ENCODE assay signal across 32 mouse cellular contexts in genomic region chr4:156099427-156099826, GRCm38 (mm10). TPM values are rescaled to one million over a fixed set of nuclear protein-coding genes. Genes with fewer than 3 reads are reported as not detected.
"Had no signal": no experiment of that assay in that cellular context is flagged by ENCODE, and none has a peak within 500 bp of the region (broad histone marks: within the 10 kb centered on the region; RNA-seq: fewer than 3 reads in every experiment).

No protein-coding gene starts in this region.

- H3K4me1 ChIP-seq: embryonic facial prominence, embryonic 12.5 days; embryonic facial prominence, embryonic 13.5 days; embryonic facial prominence, embryonic 15.5 days; forebrain, embryonic 12.5 days; forebrain, embryonic 13.5 days; forebrain, embryonic 15.5 days had no signal

- H3K9ac ChIP-seq: embryonic facial prominence, embryonic 12.5 days; embryonic facial prominence, embryonic 13.5 days; embryonic facial prominence, embryonic 15.5 days; forebrain, embryonic 12.5 days; forebrain, embryonic 13.5 days; forebrain, embryonic 15.5 days; forebrain, postnatal 0 days had no signal

- H3K9me3 ChIP-seq: embryonic facial prominence, embryonic 10.5 days; embryonic facial prominence, embryonic 12.5 days; embryonic facial prominence, embryonic 13.5 days; embryonic facial prominence, embryonic 15.5 days; forebrain, embryonic 10.5 days; forebrain, embryonic 12.5 days; forebrain, embryonic 13.5 days; forebrain, embryonic 15.5 days; heart, embryonic 10.5 days had no signal

- H3K27ac ChIP-seq: embryonic facial prominence, embryonic 10.5 days; embryonic facial prominence, embryonic 12.5 days; embryonic facial prominence, embryonic 13.5 days; embryonic facial prominence, embryonic 15.5 days; forebrain, embryonic 10.5 days; forebrain, embryonic 12.5 days; forebrain, embryonic 13.5 days; forebrain, embryonic 15.5 days; gastrocnemius, adult 2 months; heart, adult 2 months; heart, embryonic 10.5 days had no signal

- H3K4me3 ChIP-seq: embryonic facial prominence, embryonic 10.5 days; embryonic facial prominence, embryonic 12.5 days; embryonic facial prominence, embryonic 13.5 days; embryonic facial prominence, embryonic 15.5 days; erythroblast, embryonic 14.5 days; forebrain, embryonic 10.5 days; forebrain, embryonic 12.5 days; forebrain, embryonic 13.5 days; forebrain, embryonic 15.5 days; gastrocnemius, adult 2 months; heart, adult 2 months; heart, embryonic 10.5 days had no signal

- DNase-seq: cerebellum, adult 9-11 months; cerebellum, postnatal 10 days; cerebellum, postnatal 14 days; cerebellum, postnatal 25 days; cerebellum, postnatal 36 days; embryo, embryonic 11 days; forebrain, postnatal 0 days; gastrocnemius, adult 2 months; gastrocnemius, postnatal 10 days; gastrocnemius, postnatal 14 days; gastrocnemius, postnatal 25 days; gastrocnemius, postnatal 36 days; heart, adult 11 months; heart, adult 18-20 months; heart, adult 2 months had no signal

- H3K4me2 ChIP-seq: embryonic facial prominence, embryonic 12.5 days; embryonic facial prominence, embryonic 13.5 days; embryonic facial prominence, embryonic 15.5 days; forebrain, embryonic 12.5 days; forebrain, embryonic 13.5 days; forebrain, embryonic 15.5 days had no signal

- H3K36me3 ChIP-seq: embryonic facial prominence, embryonic 10.5 days; embryonic facial prominence, embryonic 12.5 days; embryonic facial prominence, embryonic 13.5 days; embryonic facial prominence, embryonic 15.5 days; forebrain, embryonic 10.5 days; forebrain, embryonic 12.5 days; forebrain, embryonic 15.5 days; heart, embryonic 10.5 days had no signal

- ATAC-seq: forebrain, embryonic 13.5 days; forebrain, embryonic 14.5 days; forebrain, embryonic 15.5 days; forebrain, embryonic 16.5 days; forebrain, postnatal 0 days had no signal

- H3K27me3 ChIP-seq: embryonic facial prominence, embryonic 12.5 days; embryonic facial prominence, embryonic 13.5 days; embryonic facial prominence, embryonic 15.5 days; forebrain, embryonic 12.5 days; forebrain, embryonic 13.5 days; forebrain, embryonic 15.5 days had no signal

RNA-seq across cellular contexts. Expression of gene Rnf223, which starts 30.9 kb away (rescaled TPM):
- total RNA-seq: gastrocnemius, adult 18-20 months; gastrocnemius, adult 2 months; gastrocnemius, adult 8-10 months; gastrocnemius, postnatal 14 days; gastrocnemius, postnatal 25 days; gastrocnemius, postnatal 36 days; granulocyte monocyte progenitor cell, adult 5-6 weeks had no signal

RNA-seq across cellular contexts. Expression of gene Ttll10, which starts 40.2 kb away (rescaled TPM):
- total RNA-seq: common myeloid progenitor, adult 5-6 weeks; forebrain, postnatal 0 days; gastrocnemius, adult 18-20 months; gastrocnemius, adult 2 months; gastrocnemius, adult 8-10 months; gastrocnemius, postnatal 10 days; gastrocnemius, postnatal 14 days; gastrocnemius, postnatal 25 days; gastrocnemius, postnatal 36 days; gastrocnemius, postnatal 4 days; granulocyte monocyte progenitor cell, adult 5-6 weeks; heart, adult 2 months had no signal
- polyA plus RNA-seq: erythroblast, embryonic 14.5 days; forebrain, embryonic 13.5 days; forebrain, embryonic 14.5 days; forebrain, embryonic 15.5 days; forebrain, embryonic 16.5 days had no signal
